ENCODE assay signal across 20 mouse cellular contexts in genomic region chr6:66972300-66972699, GRCm38 (mm10).
DNase-seq lines count a peak whose midpoint lies in the region; ATAC-seq lines count a peak whose summit lies in the region.
"Had no signal": no experiment of that assay in that cellular context is flagged by ENCODE, and none has a peak within 500 bp of the region (broad histone marks: within the 10 kb centered on the region; RNA-seq: fewer than 3 reads in every experiment).

No protein-coding gene starts in this region.

- H3K27ac ChIP-seq in kidney, embryonic 15.5 days = no peak overlapping the region
- H3K27ac ChIP-seq in forebrain, embryonic 15.5 days (replicated peaks) = no peak overlapping the region
- no peak overlapping the region for H3K27ac ChIP-seq in hindbrain, embryonic 10.5 days
- H3K27ac ChIP-seq: forebrain, embryonic 12.5 days; hindbrain, embryonic 15.5 days; kidney, postnatal 0 days; limb, embryonic 15.5 days had no signal

- no peak for ATAC-seq in kidney, embryonic 15.5 days (replicated peaks; ENCODE audit: low FRiP score)
- ATAC-seq in activated CD4-positive, CD25-positive, alpha-beta regulatory T cell, adult 4 months = peak; percentile 89
- ATAC-seq in forebrain, embryonic 15.5 days (replicated peaks) = no peak
- ATAC-seq: intestine, postnatal 0 days; midbrain, embryonic 16.5 days had no signal

- peaks cover 24% of the 10 kb centered on the region for H3K4me1 ChIP-seq in kidney, embryonic 15.5 days
- peaks cover 95% of the 10 kb centered on the region for H3K4me1 ChIP-seq in megakaryocyte, embryonic 14.5 days
- peaks cover 7% of the 10 kb centered on the region; the same call in 1 of the 2 replicates for H3K4me1 ChIP-seq in forebrain, embryonic 15.5 days
- peaks cover 34% of the 10 kb centered on the region for H3K4me1 ChIP-seq in hindbrain, embryonic 10.5 days (replicated peaks)
- H3K4me1 ChIP-seq: forebrain, embryonic 12.5 days had no signal

- no peak overlapping the region for H3K4me2 ChIP-seq in kidney, embryonic 15.5 days
- no peak overlapping the region for H3K4me2 ChIP-seq in forebrain, embryonic 15.5 days (replicated peaks)
- H3K4me2 ChIP-seq: forebrain, embryonic 12.5 days; hindbrain, embryonic 15.5 days; limb, embryonic 15.5 days had no signal

- intact Hi-C loops in left cerebral cortex, postnatal 14 days (cut with DNase I) = no loop called here

- no peaks in the 10 kb centered on the region for H3K9me3 ChIP-seq in kidney, embryonic 15.5 days (replicated peaks)
- H3K9me3 ChIP-seq in megakaryocyte, embryonic 14.5 days = no peaks in the 10 kb centered on the region
- H3K9me3 ChIP-seq in forebrain, embryonic 15.5 days = no peaks in the 10 kb centered on the region
- H3K9me3 ChIP-seq in hindbrain, embryonic 10.5 days = no peaks in the 10 kb centered on the region
- H3K9me3 ChIP-seq: forebrain, embryonic 12.5 days; hindbrain, embryonic 15.5 days; limb, embryonic 15.5 days had no signal

- no peak overlapping the region for H3K9ac ChIP-seq in kidney, embryonic 15.5 days
- no peak overlapping the region for H3K9ac ChIP-seq in forebrain, embryonic 15.5 days (replicated peaks)
- H3K9ac ChIP-seq: forebrain, embryonic 12.5 days; hindbrain, embryonic 15.5 days; limb, embryonic 15.5 days had no signal

- 81% methylated on average over 8 of the region's 8 CpGs for WGBS in kidney, embryonic 15.5 days
- WGBS in forebrain, embryonic 15.5 days = 80% methylated on average over 8 of the region's 8 CpGs
- 74% methylated on average over 8 of the region's 8 CpGs for WGBS in hindbrain, embryonic 10.5 days

- DNase-seq in kidney, adult 9 months = peak; percentile 44
- DNase-seq in thymus, postnatal 36 days = peak; percentile 21 to 27
- no peak for DNase-seq in hindbrain, embryonic 10.5 days (ENCODE audit: low spot score)
- DNase-seq in left cerebral cortex, postnatal 14 days (ENCODE audit: low spot score in 2 of 2) = no peak
- DNase-seq: adrenal gland, adult 8-10 months; cerebellum, adult 8-10 months; gastrocnemius, postnatal 25 days; layer of hippocampus, postnatal 36 days; lung, postnatal 14 days had no signal

- no peak overlapping the region for H3K4me3 ChIP-seq in kidney, embryonic 15.5 days (replicated peaks)
- H3K4me3 ChIP-seq in megakaryocyte, embryonic 14.5 days (replicated peaks) = peak overlapping the region; percentile 11
- no peak overlapping the region for H3K4me3 ChIP-seq in forebrain, embryonic 15.5 days
- no peak overlapping the region for H3K4me3 ChIP-seq in hindbrain, embryonic 10.5 days
- H3K4me3 ChIP-seq: forebrain, embryonic 12.5 days; hindbrain, embryonic 15.5 days; layer of hippocampus, adult 2 months; limb, embryonic 15.5 days had no signal

- no peaks in the 10 kb centered on the region for H3K36me3 ChIP-seq in kidney, embryonic 15.5 days
- no peaks in the 10 kb centered on the region for H3K36me3 ChIP-seq in megakaryocyte, embryonic 14.5 days (replicated peaks; ENCODE audit: low read length)
- no peaks in the 10 kb centered on the region for H3K36me3 ChIP-seq in forebrain, embryonic 15.5 days
- H3K36me3 ChIP-seq in hindbrain, embryonic 10.5 days = no peaks in the 10 kb centered on the region
- H3K36me3 ChIP-seq: forebrain, embryonic 12.5 days; hindbrain, embryonic 15.5 days; limb, embryonic 15.5 days had no signal

- H3K27me3 ChIP-seq in kidney, embryonic 15.5 days = no peaks in the 10 kb centered on the region
- H3K27me3 ChIP-seq in megakaryocyte, embryonic 14.5 days (replicated peaks) = no peaks in the 10 kb centered on the region
- H3K27me3 ChIP-seq in forebrain, embryonic 15.5 days = no peaks in the 10 kb centered on the region
- H3K27me3 ChIP-seq in hindbrain, embryonic 10.5 days (ENCODE audit: insufficient read depth, poor library complexity, severe bottlenecking) = no peaks in the 10 kb centered on the region
- H3K27me3 ChIP-seq: forebrain, embryonic 12.5 days; hindbrain, embryonic 15.5 days; limb, embryonic 15.5 days had no signal

Comparison
In these comparisons a context has a peak if more than half of its experiments do, and no peak if none do; other contexts are left out.
1. DNase-seq: peak in kidney, adult 9 months (single experiment) and thymus, postnatal 36 days (2 of 2); none in hindbrain, embryonic 10.5 days (single experiment) and left cerebral cortex, postnatal 14 days (0 of 2).